Mouse (Mus musculus) adrenal gland, adult 2 months (tissue): Measurements from ENCODE around the gene Eps8. TPM values are rescaled to one million over a fixed set of nuclear protein-coding genes. Genes with fewer than 3 reads are reported as not detected.

Source experiments
- DNase-seq: peaks from one replicate; pipeline ENCODE4 v3.0.0; 2021
- polyA plus RNA-seq: library from polyadenylated mRNA; depleted of rRNA; stranded (reverse); fragments of >200 nt; gene quantifications from 2 replicates; pipeline ENCODE4 v1.2.3, GENCODE M21; 2012
- total RNA-seq, 2 experiments: library from RNA; stranded (reverse); gene quantifications; 2 replicates each; pipeline ENCODE4 v1.2.3; 2021

Eps8 gene
- total and polyA plus RNA-seq, 3 experiments = 18.8 to 51.5 (median 22.1) TPM

GRCm38 (mm10) chr6:137612071-137612547 lies 42.6 kb downstream of the Eps8 start:
- no peak for DNase-seq

- no peak for DNase-seq
Measured at GRCm38 (mm10) chr6:137608160-137608930, 46.3 kb downstream of the Eps8 start.

- no peak for DNase-seq
Measured at GRCm38 (mm10) chr6:137606541-137606940, 48.1 kb downstream of the Eps8 start.

- DNase-seq = no peak
Measured at GRCm38 (mm10) chr6:137604417-137605248, 50.0 kb downstream of the Eps8 start.

GRCm38 (mm10) chr6:137598306-137598705 lies 56.4 kb downstream of the Eps8 start:
- DNase-seq = peak; percentile 22

- DNase-seq = no peak
Measured at GRCm38 (mm10) chr6:137597442-137598058, 57.1 kb downstream of the Eps8 start.

- no peak for DNase-seq
Measured at GRCm38 (mm10) chr6:137592582-137592981, 62.1 kb downstream of the Eps8 start.

GRCm38 (mm10) chr6:137589245-137589618 lies 65.4 kb downstream of the Eps8 start:
- DNase-seq = no peak

- no peak for DNase-seq
Measured at GRCm38 (mm10) chr6:137588481-137589244, 66.0 kb downstream of the Eps8 start.

- no peak for DNase-seq
Measured at GRCm38 (mm10) chr6:137587866-137588265, 66.8 kb downstream of the Eps8 start.

GRCm38 (mm10) chr6:137585229-137585628 lies 69.4 kb downstream of the Eps8 start:
- no peak for DNase-seq

- DNase-seq = no peak
Measured at GRCm38 (mm10) chr6:137583056-137583455, 71.6 kb downstream of the Eps8 start.

GRCm38 (mm10) chr6:137582207-137582889 lies 72.3 kb downstream of the Eps8 start:
- DNase-seq = peak; percentile 66

- no peak for DNase-seq
Measured at GRCm38 (mm10) chr6:137581331-137582010, 73.2 kb downstream of the Eps8 start.

GRCm38 (mm10) chr6:137580503-137580902 lies 74.2 kb downstream of the Eps8 start:
- DNase-seq = peak; percentile 48

GRCm38 (mm10) chr6:137576670-137577371 lies 77.9 kb downstream of the Eps8 start:
- peak; percentile 2 for DNase-seq

- peak; percentile 1 for DNase-seq
Measured at GRCm38 (mm10) chr6:137576091-137576490, 78.6 kb downstream of the Eps8 start.

- DNase-seq = peak; percentile 17
Measured at GRCm38 (mm10) chr6:137573897-137574296, 80.8 kb downstream of the Eps8 start.

GRCm38 (mm10) chr6:137570718-137571131 lies 84.0 kb downstream of the Eps8 start:
- DNase-seq = no peak

- DNase-seq = no peak
Measured at GRCm38 (mm10) chr6:137570019-137570418, 84.7 kb downstream of the Eps8 start.
